Mouse (Mus musculus): Measurements from ENCODE around the gene Mink1. TPM values are rescaled to one million over a fixed set of nuclear protein-coding genes. Genes with fewer than 3 reads are reported as not detected.
A peak's percentile ranks its signal among the peaks of the same experiment; 100 is the strongest.

The Mink1 gene
- polyA plus RNA-seq, 1 experiment from 2014 or later = 17.6 TPM

DNA sequence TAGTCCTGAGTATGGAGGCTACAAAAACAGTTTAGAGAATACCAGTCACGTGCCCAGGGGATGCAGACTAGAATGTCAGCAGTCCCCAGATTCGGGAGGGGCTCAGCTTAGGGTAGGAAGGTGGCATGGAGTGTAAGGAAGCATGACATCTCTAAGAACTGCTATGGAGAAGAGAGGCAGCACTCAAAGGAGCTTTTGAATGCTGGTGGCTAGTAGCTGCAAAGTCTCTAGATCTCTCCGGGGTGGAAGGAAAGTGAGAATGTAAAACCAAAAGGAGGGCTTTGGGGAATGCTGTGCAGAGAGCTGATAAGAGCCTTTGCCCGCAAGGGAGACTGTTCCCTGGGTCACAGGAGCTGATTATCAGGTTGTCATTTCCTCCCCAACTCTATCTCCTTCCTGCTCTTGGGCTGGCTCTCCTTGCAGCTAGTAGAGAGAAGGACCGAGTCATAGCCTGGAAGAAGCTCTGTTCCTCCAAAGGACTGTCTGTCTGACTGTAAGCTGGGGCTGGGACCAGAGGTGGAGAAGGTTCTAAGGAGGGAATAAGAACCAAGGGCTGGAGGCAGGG is 76.1 kb downstream of the Mink1 start, which contains the start of gene Gp1ba:
TSS of gene Gp1ba (plus strand) at position 409 of the 565 bp plus-strand sequence.
- Histone ChIP-seq H3K4me3 (ENCODE audit: low read depth, low read length) (no peak within 1 kb of the TSS), H3K27ac (ENCODE audit: low read depth, low read length) (no peak within 1 kb of the TSS), H3K9ac (ENCODE audit: low read depth, low read length) (no peak within 1 kb of the TSS), H3K4me2 (replicated peaks; ENCODE audit: low read depth, low read length) (no peak within 1 kb of the TSS), H3K36me3 (ENCODE audit: control insufficient read depth, insufficient read depth, low read length) (no peaks in the 10 kb centered on the region), H3K4me1 (replicated peaks; ENCODE audit: control insufficient read depth, insufficient read depth, low read length) (no peaks in the 10 kb centered on the region), H3K27me3 (ENCODE audit: control insufficient read depth, insufficient read depth, low read length) (no peaks in the 10 kb centered on the region), H3K9me3 (ENCODE audit: control insufficient read depth, low read length) (no peaks in the 10 kb centered on the region)
- ATAC-seq (ENCODE audit: low FRiP score) (no peak), DNase-seq (ENCODE audit: low spot score) (no peak)
- 51% methylated on average over 5 of the region's 5 CpGs for WGBS

DNA sequence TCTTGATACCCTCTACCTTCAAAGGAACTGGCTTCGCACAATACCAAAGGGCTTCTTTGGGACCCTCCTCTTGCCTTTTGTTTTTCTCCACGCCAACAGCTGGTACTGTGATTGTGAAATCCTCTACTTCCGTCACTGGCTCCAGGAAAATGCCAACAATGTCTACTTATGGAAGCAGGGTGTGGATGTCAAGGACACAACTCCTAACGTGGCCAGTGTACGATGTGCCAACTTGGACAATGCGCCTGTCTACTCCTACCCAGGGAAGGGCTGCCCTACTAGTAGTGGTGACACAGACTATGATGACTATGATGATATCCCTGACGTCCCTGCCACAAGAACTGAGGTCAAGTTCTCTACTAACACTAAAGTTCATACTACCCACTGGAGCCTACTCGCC is 77.3 kb downstream of the Mink1 start:
- Histone ChIP-seq H3K4me3 (ENCODE audit: low read depth, low read length) (no peak overlapping the region), H3K9me3 (ENCODE audit: control insufficient read depth, low read length) (no peaks in the 10 kb centered on the region), H3K27me3 (ENCODE audit: control insufficient read depth, insufficient read depth, low read length) (no peaks in the 10 kb centered on the region), H3K9ac (ENCODE audit: low read depth, low read length) (no peak overlapping the region), H3K4me2 (replicated peaks; ENCODE audit: low read depth, low read length) (no peak overlapping the region), H3K27ac (ENCODE audit: low read depth, low read length) (no peak overlapping the region), H3K36me3 (ENCODE audit: control insufficient read depth, insufficient read depth, low read length) (no peaks in the 10 kb centered on the region), H3K4me1 (replicated peaks; ENCODE audit: control insufficient read depth, insufficient read depth, low read length) (no peaks in the 10 kb centered on the region)
- DNase-seq (ENCODE audit: low spot score) (no peak), ATAC-seq (ENCODE audit: low FRiP score) (no peak)
- 85% methylated on average over 8 of the region's 8 CpGs for WGBS

DNA sequence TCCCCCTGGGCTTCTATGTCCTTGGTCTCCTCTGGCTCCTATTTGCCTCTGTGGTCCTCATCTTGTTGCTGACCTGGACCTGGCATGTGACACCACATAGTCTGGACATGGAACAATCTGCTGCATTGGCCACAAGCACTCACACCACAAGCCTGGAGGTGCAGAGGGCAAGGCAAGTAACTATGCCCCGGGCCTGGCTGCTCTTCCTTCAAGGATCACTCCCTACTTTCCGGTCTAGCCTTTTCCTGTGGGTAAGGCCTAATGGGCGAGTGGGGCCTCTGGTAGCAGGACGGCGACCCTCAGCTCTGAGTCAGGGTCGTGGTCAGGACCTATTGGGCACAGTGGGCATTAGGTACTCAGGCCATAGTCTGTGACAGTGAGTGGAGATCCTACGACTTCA is 78.6 kb downstream of the Mink1 start:
- H3K9me3 ChIP-seq (ENCODE audit: control insufficient read depth, low read length) = no peaks in the 10 kb centered on the region
- ATAC-seq (ENCODE audit: low FRiP score) = no peak
- no peak for DNase-seq (ENCODE audit: low spot score)
- no peak overlapping the region for H3K4me2 ChIP-seq (replicated peaks; ENCODE audit: low read depth, low read length)
- H3K4me1 ChIP-seq (replicated peaks; ENCODE audit: control insufficient read depth, insufficient read depth, low read length) = peaks cover 5% of the 10 kb centered on the region; the same call in 1 of the 2 replicates
- 83% methylated on average over 7 of the region's 7 CpGs for WGBS
- no peak overlapping the region for H3K27ac ChIP-seq (ENCODE audit: low read depth, low read length)
- no peak overlapping the region for H3K4me3 ChIP-seq (ENCODE audit: low read depth, low read length)
- no peaks in the 10 kb centered on the region for H3K36me3 ChIP-seq (ENCODE audit: control insufficient read depth, insufficient read depth, low read length)
- H3K27me3 ChIP-seq (ENCODE audit: control insufficient read depth, insufficient read depth, low read length) = no peaks in the 10 kb centered on the region
- no peak overlapping the region for H3K9ac ChIP-seq (ENCODE audit: low read depth, low read length)

DNA sequence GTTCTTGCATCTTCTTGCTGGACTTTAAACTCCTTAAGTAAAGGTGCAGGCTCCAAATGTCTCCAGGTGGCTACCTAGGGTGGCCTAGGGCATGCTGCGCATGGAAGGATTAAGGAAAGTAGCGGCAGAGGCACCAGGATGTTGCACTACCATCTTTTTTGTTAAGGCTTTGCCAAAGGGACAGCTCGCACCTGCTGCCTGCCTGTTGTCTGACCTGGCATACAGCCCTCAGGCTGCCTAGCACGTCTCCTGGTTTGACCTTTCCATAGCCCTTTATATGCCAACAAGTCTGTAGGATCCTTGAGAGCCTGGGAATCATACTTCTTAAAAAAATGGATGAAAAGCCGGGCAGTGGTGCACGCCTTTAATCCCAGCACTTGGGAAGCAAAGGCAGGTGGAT is 80.4 kb downstream of the Mink1 start:
- ATAC-seq (ENCODE audit: low FRiP score) = no peak
- Histone ChIP-seq H3K9me3 (ENCODE audit: control insufficient read depth, low read length) (no peaks in the 10 kb centered on the region), H3K4me1 (replicated peaks; ENCODE audit: control insufficient read depth, insufficient read depth, low read length) (peaks cover 5% of the 10 kb centered on the region), H3K36me3 (ENCODE audit: control insufficient read depth, insufficient read depth, low read length) (no peaks in the 10 kb centered on the region), H3K27me3 (ENCODE audit: control insufficient read depth, insufficient read depth, low read length) (no peaks in the 10 kb centered on the region), H3K27ac (ENCODE audit: low read depth, low read length) (no peak overlapping the region), H3K4me2 (replicated peaks; ENCODE audit: low read depth, low read length) (no peak overlapping the region), H3K4me3 (ENCODE audit: low read depth, low read length) (no peak overlapping the region), H3K9ac (ENCODE audit: low read depth, low read length) (no peak overlapping the region)
- WGBS = 92% methylated on average over 6 of the region's 6 CpGs
- DNase-seq (ENCODE audit: low spot score) = no peak

DNA sequence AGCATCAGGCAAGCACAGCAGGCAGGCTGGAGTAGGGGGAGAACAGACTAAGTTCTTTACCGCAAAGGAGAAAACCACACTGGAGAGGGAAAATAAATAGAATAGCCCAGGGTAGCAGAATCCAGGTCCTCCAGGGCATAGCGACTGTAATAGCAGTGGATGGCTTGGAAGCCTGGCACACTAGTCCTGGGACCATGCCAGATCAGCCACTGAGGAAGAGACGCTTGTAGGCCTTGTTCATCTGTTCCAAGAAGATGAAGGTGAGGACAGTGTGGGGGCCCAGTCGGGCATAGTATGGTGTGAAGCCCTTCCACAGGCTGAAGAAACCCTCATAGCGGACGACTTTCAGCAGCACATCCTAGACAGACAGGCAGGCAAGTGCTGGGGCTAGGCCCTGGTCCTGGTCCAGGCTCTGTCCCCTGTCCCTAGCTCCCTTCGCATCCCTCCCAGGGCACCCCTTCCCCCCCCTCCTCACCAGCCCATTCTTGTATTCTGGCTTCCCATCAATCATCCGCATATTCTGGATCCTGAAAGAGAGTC is 82.0 kb downstream of the Mink1 start:
- no peak for DNase-seq (ENCODE audit: low spot score)
- H3K9ac ChIP-seq (ENCODE audit: low read depth, low read length) = no peak overlapping the region
- ATAC-seq (ENCODE audit: low FRiP score) = no peak
- H3K27ac ChIP-seq (ENCODE audit: low read depth, low read length) = no peak overlapping the region
- H3K4me3 ChIP-seq (ENCODE audit: low read depth, low read length) = no peak overlapping the region
- WGBS = 94% methylated on average over 8 of the region's 8 CpGs
- peaks cover 10% of the 10 kb centered on the region for H3K4me1 ChIP-seq (replicated peaks; ENCODE audit: control insufficient read depth, insufficient read depth, low read length)
- H3K27me3 ChIP-seq (ENCODE audit: control insufficient read depth, insufficient read depth, low read length) = no peaks in the 10 kb centered on the region
- H3K4me2 ChIP-seq (replicated peaks; ENCODE audit: low read depth, low read length) = no peak overlapping the region
- H3K36me3 ChIP-seq (ENCODE audit: control insufficient read depth, insufficient read depth, low read length) = 0 out of 2 replicates have a peak, but pooled peaks cover 3% of the 10 kb centered on the region
- H3K9me3 ChIP-seq (ENCODE audit: control insufficient read depth, low read length) = no peaks in the 10 kb centered on the region

DNA sequence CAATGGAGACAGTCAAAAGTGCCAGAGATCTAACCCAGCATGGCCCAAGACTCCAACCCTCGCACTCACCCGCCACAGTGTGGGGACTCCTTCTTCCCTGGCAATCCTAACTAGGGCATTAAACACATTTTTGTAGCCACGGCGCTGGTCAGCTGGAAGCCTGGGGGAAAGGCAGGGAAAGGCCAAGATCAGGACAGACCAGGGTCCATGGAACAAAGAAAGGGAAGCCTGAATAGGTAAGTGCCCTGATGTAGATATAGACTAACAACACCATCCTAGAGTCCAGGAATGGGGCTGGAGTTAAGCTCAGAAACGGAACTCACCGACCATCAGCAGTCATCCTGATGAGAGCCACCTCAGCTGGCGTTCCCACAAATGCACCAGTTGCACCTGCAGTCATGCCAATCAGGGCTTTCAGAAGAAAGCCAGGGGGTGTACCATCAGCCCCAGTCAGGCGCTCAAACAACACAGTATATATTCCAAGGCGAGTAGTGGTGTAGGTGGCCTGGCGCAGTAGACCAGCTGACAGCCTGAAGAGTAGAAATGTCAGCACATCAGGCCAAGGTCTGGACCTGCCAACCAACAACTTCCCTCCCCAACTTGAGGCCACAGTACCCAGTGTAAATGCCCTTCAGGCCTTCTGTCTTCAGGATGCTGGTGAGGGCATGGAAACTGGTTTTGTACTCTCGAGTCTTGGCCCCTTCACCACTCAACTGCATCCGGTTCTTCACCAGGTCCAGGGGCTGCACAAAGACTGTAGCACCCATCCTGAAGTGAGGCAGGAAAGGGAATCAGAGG is 83.0 kb downstream of the Mink1 start:
- DNase-seq (ENCODE audit: low spot score) = no peak
- H3K4me1 ChIP-seq (replicated peaks; ENCODE audit: control insufficient read depth, insufficient read depth, low read length) = peaks cover 10% of the 10 kb centered on the region
- WGBS = 95% methylated on average over 12 of the region's 12 CpGs
- 0 out of 2 replicates have a peak, but pooled peaks cover 6% of the 10 kb centered on the region for H3K36me3 ChIP-seq (ENCODE audit: control insufficient read depth, insufficient read depth, low read length)
- H3K4me2 ChIP-seq (replicated peaks; ENCODE audit: low read depth, low read length) = peak overlapping the region; percentile 75
- H3K9me3 ChIP-seq (ENCODE audit: control insufficient read depth, low read length) = no peaks in the 10 kb centered on the region
- peak overlapping the region; percentile 79 for H3K9ac ChIP-seq (ENCODE audit: low read depth, low read length)
- no peaks in the 10 kb centered on the region for H3K27me3 ChIP-seq (ENCODE audit: control insufficient read depth, insufficient read depth, low read length)
- H3K27ac ChIP-seq (ENCODE audit: low read depth, low read length) = no peak overlapping the region
- peak overlapping the region; percentile 69 for H3K4me3 ChIP-seq (ENCODE audit: low read depth, low read length)
- ATAC-seq (ENCODE audit: low FRiP score) = no peak

DNA sequence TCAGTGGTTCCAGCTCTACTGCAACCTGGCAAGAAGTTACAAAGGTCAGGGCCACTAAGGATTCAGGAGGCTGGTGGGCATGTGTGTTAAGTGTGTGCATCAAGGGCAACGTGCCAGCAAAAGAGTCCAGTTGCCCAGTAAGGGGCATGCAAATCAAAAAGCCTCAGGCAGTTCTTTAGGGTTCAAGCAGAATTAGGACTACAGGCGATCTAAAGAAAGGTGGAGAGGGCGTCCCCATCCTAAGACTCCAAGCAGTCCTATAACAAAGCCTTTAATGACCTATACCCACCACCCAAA is 83.5 kb downstream of the Mink1 start:
- 26% methylated on average over 3 of the region's 3 CpGs for WGBS
- DNase-seq (ENCODE audit: low spot score) (no peak), ATAC-seq (ENCODE audit: low FRiP score) (no peak)
- Histone ChIP-seq H3K4me1 (replicated peaks; ENCODE audit: control insufficient read depth, insufficient read depth, low read length) (peaks cover 10% of the 10 kb centered on the region), H3K9me3 (ENCODE audit: control insufficient read depth, low read length) (no peaks in the 10 kb centered on the region), H3K27ac (ENCODE audit: low read depth, low read length) (peak overlapping the region; percentile 79), H3K9ac (ENCODE audit: low read depth, low read length) (peak overlapping the region; percentile 79), H3K27me3 (ENCODE audit: control insufficient read depth, insufficient read depth, low read length) (no peaks in the 10 kb centered on the region), H3K4me2 (replicated peaks; ENCODE audit: low read depth, low read length) (peak overlapping the region; percentile 75), H3K36me3 (ENCODE audit: control insufficient read depth, insufficient read depth, low read length) (0 out of 2 replicates have a peak, but pooled peaks cover 7% of the 10 kb centered on the region), H3K4me3 (ENCODE audit: low read depth, low read length) (peak overlapping the region; percentile 69)

DNA sequence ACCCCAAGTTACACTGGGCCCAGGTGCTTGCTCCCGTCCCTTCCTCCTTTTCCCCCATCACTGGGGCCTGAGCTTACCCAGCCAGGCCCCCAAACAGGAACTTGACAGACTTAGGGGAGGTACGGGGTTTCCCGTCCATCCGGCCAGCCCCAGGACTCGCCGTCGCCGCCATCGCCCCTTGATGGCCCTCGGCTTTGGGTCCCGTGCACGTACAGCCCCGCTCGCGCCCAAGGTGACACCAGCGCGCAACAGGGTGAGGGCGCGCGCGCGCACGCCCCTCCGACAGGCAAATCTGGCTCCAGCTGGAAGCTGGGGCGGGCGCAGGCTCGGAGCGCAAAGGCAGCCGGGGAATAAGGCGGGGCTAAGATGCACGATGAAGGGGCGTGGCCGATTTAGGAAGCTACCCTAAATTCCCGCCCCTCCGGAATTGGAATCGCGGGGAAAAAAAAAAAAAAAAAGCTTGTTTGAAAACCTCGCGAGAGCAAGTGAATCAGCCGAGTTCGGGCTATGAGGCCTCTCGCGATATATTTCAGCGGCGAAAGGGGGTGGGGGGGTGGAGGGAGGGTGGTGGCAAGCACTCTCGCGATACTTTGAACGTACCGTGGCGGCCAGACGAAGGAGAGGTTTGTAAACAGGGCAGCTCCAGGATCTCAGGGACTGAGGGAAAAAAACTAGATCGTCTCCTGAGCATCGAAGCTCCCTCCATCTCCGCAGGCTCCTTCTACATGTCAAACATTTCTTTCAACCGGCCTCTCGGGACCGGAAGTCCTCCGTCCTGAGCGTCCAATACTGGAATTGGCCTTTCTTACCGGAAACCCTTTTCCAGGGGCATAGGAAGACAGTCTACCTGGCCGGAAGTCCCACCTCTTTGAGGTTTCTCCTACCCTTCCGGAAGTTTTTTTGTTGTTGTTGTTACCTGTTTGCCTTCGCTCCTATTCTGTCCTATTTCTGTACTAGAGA is 84.3 kb downstream of the Mink1 start, which contains the start of the genes Rnf167 and Slc25a11:
TSS of gene Rnf167 (plus strand) at position 545 of the 960 bp plus-strand sequence.
TSS of gene Slc25a11 (minus strand) at position 789 of the 960 bp plus-strand sequence.
- Histone ChIP-seq H3K27ac (ENCODE audit: low read depth, low read length) (peak within 1 kb of the TSS; percentile 79), H3K27me3 (ENCODE audit: control insufficient read depth, insufficient read depth, low read length) (no peaks in the 10 kb centered on the region), H3K36me3 (ENCODE audit: control insufficient read depth, insufficient read depth, low read length) (0 out of 2 replicates have a peak, but pooled peaks cover 7% of the 10 kb centered on the region), H3K9ac (ENCODE audit: low read depth, low read length) (peak within 1 kb of the TSS; percentile 79), H3K4me2 (replicated peaks; ENCODE audit: low read depth, low read length) (peak within 1 kb of the TSS; percentile 96), H3K4me3 (ENCODE audit: low read depth, low read length) (peak within 1 kb of the TSS; percentile 69), H3K4me1 (replicated peaks; ENCODE audit: control insufficient read depth, insufficient read depth, low read length) (peaks cover 12% of the 10 kb centered on the region), H3K9me3 (ENCODE audit: control insufficient read depth, low read length) (no peaks in the 10 kb centered on the region)
- DNase-seq (ENCODE audit: low spot score) (peak; percentile 99), ATAC-seq (ENCODE audit: low FRiP score) (peak; percentile 86)
- under 1% methylated on average over 63 of the region's 63 CpGs for WGBS
